Mouse (Mus musculus): ENCODE data around the gene Top3b. TPM values are rescaled to one million over a fixed set of nuclear protein-coding genes. Genes with fewer than 3 reads are reported as not detected.

The Top3b gene
- polyA plus RNA-seq, 1 experiment from 2014 or later: 68.0 TPM

DNA sequence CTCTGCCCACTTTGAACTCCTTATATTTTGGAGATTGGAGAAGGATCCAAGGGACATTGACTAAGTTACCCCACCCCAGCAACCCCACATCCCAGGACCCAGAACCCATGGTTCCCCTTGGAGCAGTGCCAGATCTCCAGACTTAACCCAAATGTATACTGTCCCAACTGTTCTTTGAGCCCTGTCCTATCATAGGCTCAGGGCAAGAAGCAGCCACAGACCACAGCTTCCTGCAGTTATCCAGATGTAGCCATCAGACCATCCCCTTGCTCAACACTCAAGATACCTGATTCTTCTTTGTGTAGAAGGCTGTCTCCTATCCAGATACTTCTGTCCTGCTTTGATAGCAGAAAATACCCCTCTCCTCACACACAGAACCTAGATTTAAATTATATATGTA, 5.3 kb upstream of the Top3b start:
- Histone ChIP-seq H3K4me1 (replicated peaks; ENCODE audit: insufficient read depth, low read length) (no peaks in the 10 kb centered on the region), H3K9ac (ENCODE audit: low read depth, low read length) (no peak overlapping the region), H3K27ac (peak overlapping the region; percentile 68; the same call in 1 of the 2 replicates), H3K36me3 (ENCODE audit: insufficient read depth, low read length) (no peaks in the 10 kb centered on the region), H3K4me3 (replicated peaks; ENCODE audit: low read depth, low read length) (no peak overlapping the region), H3K9me3 (replicated peaks; ENCODE audit: low read length) (no peaks in the 10 kb centered on the region), H3K27me3 (ENCODE audit: insufficient read depth, low read length) (no peaks in the 10 kb centered on the region), H3K4me2 (ENCODE audit: low read length) (no peak overlapping the region)
- TF ChIP-seq CTCF (IDR thresholded peaks at IDR 0.05; ENCODE audit: low read depth): no peak
- no peak for ATAC-seq (replicated peaks; ENCODE audit: low FRiP score, low read depth)
- DNase-seq (ENCODE audit: low spot score): no peak

DNA sequence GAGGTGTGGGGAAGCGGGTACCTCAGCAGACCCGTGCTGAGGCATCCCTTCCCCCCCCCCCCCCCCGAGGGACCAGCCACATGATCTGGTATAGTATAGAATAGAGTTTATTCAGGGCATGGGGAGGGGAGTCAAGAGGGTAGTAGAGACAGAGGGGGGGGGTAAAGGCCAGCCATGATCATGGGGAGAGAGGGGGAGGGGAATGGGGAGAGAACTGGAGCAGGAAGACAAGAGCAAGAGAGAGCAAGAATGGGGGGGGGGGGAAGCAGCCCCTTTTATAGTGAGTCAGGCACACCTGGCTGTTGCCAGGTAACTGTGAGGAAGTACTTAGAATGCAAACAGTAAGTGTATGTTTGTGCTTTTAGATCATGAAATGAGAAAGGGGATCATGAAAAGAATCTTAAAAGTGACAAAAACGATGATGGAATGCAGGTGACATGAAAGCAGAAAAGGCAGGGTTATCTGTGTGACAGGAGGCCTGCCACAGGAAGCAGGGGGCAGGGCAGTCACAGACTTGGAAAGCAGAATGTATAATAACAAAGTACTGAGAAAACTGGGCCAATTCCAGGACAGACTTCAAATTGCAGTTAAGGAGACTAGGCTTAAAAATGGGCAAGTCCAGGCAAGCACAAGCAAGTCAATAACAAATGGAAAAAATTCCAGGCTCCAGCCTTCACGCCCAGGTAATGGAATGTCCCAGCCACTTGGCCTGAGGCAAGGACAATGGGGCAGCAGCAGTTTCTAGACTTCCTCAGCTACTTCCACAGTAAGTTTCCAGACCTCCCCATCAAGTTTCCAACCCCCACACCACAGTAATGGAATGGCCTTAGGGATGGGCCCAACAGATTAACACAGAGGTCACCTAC, 4.6 kb upstream of the Top3b start:
- Histone ChIP-seq H3K4me1 (replicated peaks; ENCODE audit: insufficient read depth, low read length) (no peaks in the 10 kb centered on the region), H3K27ac (peak overlapping the region; percentile 68), H3K4me3 (replicated peaks; ENCODE audit: low read depth, low read length) (no peak overlapping the region), H3K36me3 (ENCODE audit: insufficient read depth, low read length) (no peaks in the 10 kb centered on the region), H3K4me2 (ENCODE audit: low read length) (no peak overlapping the region), H3K9me3 (replicated peaks; ENCODE audit: low read length) (no peaks in the 10 kb centered on the region), H3K9ac (ENCODE audit: low read depth, low read length) (no peak overlapping the region), H3K27me3 (ENCODE audit: insufficient read depth, low read length) (no peaks in the 10 kb centered on the region)
- ATAC-seq (replicated peaks; ENCODE audit: low FRiP score, low read depth) (no peak), DNase-seq (ENCODE audit: low spot score) (peak; percentile 30)
- TF ChIP-seq CTCF (IDR thresholded peaks at IDR 0.05; ENCODE audit: low read depth): no peak
- 48% methylated on average over 4 of the region's 5 CpGs for WGBS

DNA sequence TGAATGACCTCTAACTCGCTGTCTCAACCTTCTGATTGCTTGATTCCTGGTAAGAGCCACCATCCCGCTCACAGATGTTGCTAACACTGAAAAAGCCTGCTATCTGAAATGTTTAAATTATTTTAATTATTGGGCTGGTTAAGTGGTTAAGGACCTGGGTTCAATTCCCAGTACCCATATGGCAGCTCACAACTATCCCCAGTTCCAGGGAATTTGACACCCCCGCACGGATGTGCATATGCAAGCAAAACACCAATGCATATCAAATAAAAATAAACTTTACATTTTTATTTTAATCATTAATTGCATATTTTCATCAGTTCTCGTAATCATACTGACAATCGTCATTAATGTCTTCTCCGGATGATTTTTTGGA, 307 bp upstream of the Top3b start:
- H3K4me3 ChIP-seq (replicated peaks; ENCODE audit: low read depth, low read length): peak overlapping the region; percentile 82
- H3K27ac ChIP-seq: peak overlapping the region; percentile 98; the same call in 1 of the 2 replicates
- TF ChIP-seq CTCF (IDR thresholded peaks at IDR 0.05; ENCODE audit: low read depth): no peak
- no peaks in the 10 kb centered on the region for H3K9me3 ChIP-seq (replicated peaks; ENCODE audit: low read length)
- H3K27me3 ChIP-seq (ENCODE audit: insufficient read depth, low read length): no peaks in the 10 kb centered on the region
- 35% methylated on average over 7 of the region's 7 CpGs for WGBS
- no peaks in the 10 kb centered on the region for H3K36me3 ChIP-seq (ENCODE audit: insufficient read depth, low read length)
- H3K4me1 ChIP-seq (replicated peaks; ENCODE audit: insufficient read depth, low read length): peaks cover 5% of the 10 kb centered on the region; the same call in 1 of the 2 replicates
- H3K4me2 ChIP-seq (ENCODE audit: low read length): peak overlapping the region; percentile 56
- peak; percentile 35 for ATAC-seq (replicated peaks; ENCODE audit: low FRiP score, low read depth)
- DNase-seq (ENCODE audit: low spot score): peak; percentile 12
- peak overlapping the region; percentile 88; the same call in 1 of the 2 replicates for H3K9ac ChIP-seq (ENCODE audit: low read depth, low read length)

DNA sequence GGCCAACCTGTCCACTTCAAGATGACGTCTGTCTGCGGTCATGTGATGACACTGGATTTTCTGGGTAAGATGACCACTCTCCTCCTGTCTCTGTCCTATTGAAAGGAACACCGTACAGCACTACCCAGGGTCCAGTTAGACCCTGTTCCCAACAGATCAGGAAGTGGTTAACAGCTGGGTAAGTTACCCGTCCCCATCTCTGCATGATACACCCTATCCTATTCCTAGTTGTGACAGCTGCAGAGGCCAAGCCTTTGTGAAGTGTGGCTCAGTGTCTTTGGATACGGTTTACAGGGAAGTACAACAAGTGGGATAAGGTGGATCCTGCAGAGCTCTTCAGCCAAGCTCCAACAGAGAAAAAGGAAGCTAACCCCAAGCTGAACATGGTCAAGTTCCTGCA, 8.5 kb downstream of the Top3b start:
- no peak for ATAC-seq (replicated peaks; ENCODE audit: low FRiP score, low read depth)
- Histone ChIP-seq H3K27ac (no peak overlapping the region), H3K9ac (ENCODE audit: low read depth, low read length) (no peak overlapping the region), H3K4me2 (ENCODE audit: low read length) (no peak overlapping the region), H3K27me3 (ENCODE audit: insufficient read depth, low read length) (no peaks in the 10 kb centered on the region), H3K36me3 (ENCODE audit: insufficient read depth, low read length) (peaks cover 68% of the 10 kb centered on the region), H3K4me1 (replicated peaks; ENCODE audit: insufficient read depth, low read length) (no peaks in the 10 kb centered on the region), H3K4me3 (replicated peaks; ENCODE audit: low read depth, low read length) (no peak overlapping the region), H3K9me3 (replicated peaks; ENCODE audit: low read length) (no peaks in the 10 kb centered on the region)
- no peak for DNase-seq (ENCODE audit: low spot score)
- WGBS: 88% methylated on average over 5 of the region's 5 CpGs
- TF ChIP-seq CTCF (IDR thresholded peaks at IDR 0.05; ENCODE audit: low read depth): no peak

DNA sequence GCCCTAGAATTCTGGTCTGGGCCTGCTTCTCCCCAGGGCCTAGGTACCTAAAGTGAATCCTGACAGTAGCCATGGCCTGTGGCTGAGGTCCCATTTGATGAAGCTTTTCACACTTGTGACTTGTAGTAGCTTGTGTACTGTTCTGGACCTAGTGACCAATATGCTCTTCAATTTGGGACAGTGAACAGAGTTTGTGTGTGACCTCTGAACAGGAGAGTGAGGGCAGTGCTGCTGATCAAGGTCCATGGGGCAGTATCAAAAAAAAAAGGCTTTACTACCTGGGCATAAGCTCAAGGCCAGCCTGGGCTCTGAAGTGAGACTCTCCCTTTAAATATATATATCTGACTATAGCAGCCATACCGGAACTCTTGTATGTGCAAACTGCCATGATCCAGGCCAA, 17.8 kb downstream of the Top3b start:
- Histone ChIP-seq H3K9ac (ENCODE audit: low read depth, low read length) (no peak overlapping the region), H3K27ac (no peak overlapping the region), H3K4me1 (replicated peaks; ENCODE audit: insufficient read depth, low read length) (no peaks in the 10 kb centered on the region), H3K27me3 (ENCODE audit: insufficient read depth, low read length) (no peaks in the 10 kb centered on the region), H3K4me2 (ENCODE audit: low read length) (no peak overlapping the region), H3K4me3 (replicated peaks; ENCODE audit: low read depth, low read length) (no peak overlapping the region), H3K36me3 (ENCODE audit: insufficient read depth, low read length) (peaks cover 91% of the 10 kb centered on the region), H3K9me3 (replicated peaks; ENCODE audit: low read length) (no peaks in the 10 kb centered on the region)
- DNase-seq (ENCODE audit: low spot score) (no peak), ATAC-seq (replicated peaks; ENCODE audit: low FRiP score, low read depth) (no peak)
- TF ChIP-seq CTCF (IDR thresholded peaks at IDR 0.05; ENCODE audit: low read depth): no peak
- 96% methylated on average over 1 of the region's 1 CpGs for WGBS

GRCm38 (mm10) chr16:16892366-16892765, 21.8 kb downstream of the Top3b start:
- no peak for TF ChIP-seq CTCF (IDR thresholded peaks at IDR 0.05; ENCODE audit: low read depth)
- Histone ChIP-seq H3K27me3 (ENCODE audit: insufficient read depth, low read length) (no peaks in the 10 kb centered on the region), H3K4me1 (replicated peaks; ENCODE audit: insufficient read depth, low read length) (peaks cover 8% of the 10 kb centered on the region; the same call in 1 of the 2 replicates), H3K27ac (no peak overlapping the region), H3K4me3 (replicated peaks; ENCODE audit: low read depth, low read length) (no peak overlapping the region), H3K9ac (ENCODE audit: low read depth, low read length) (no peak overlapping the region), H3K36me3 (ENCODE audit: insufficient read depth, low read length) (peaks cover 55% of the 10 kb centered on the region), H3K4me2 (ENCODE audit: low read length) (no peak overlapping the region), H3K9me3 (replicated peaks; ENCODE audit: low read length) (no peaks in the 10 kb centered on the region)
- WGBS: 93% methylated on average over 7 of the region's 7 CpGs
- DNase-seq (ENCODE audit: low spot score) (no peak), ATAC-seq (replicated peaks; ENCODE audit: low FRiP score, low read depth) (no peak)
